Mouse (Mus musculus): ENCODE results near the gene Urb2.

- TF ChIP-seq CTCF (IDR thresholded peaks at IDR 0.05; ENCODE audit: insufficient read depth, low read length) (no peak), POLR2A (IDR thresholded peaks at IDR 0.05; ENCODE audit: borderline replicate concordance, extremely low read depth, low read depth, low read length) (no peak)
These were observed 27.7 kb upstream of the Urb2 start for GRCm38 (mm10) chr8:123993597-123993996.
